Mouse (Mus musculus): Measurements from ENCODE around the gene Mogat2.

Mogat2 gene

DNA sequence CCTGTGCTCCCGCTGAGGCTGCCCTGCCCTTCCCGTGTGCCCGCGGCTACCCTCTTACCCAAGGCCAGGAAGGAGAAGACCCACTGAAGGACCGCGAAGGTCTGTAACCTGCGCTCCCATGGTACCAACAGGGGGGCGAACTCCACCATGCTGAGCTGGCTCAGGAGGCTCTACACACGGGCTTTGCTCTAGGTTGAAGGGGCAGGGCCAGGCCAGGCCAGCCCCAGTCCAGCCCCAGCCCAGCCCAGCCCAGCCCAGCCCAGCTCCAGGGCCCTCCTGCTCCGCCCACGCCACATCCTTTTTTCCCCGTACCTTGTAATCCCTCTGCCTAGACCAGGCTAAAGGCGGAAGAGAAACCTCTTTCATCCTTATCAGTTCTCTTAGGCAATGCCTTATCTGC, at the start of gene Mogat2:
Mogat2 (minus strand) TSS at position 203 of the 400 bp plus-strand sequence.
- no peak for DNase-seq (ENCODE audit: low read depth, low spot score)

DNA sequence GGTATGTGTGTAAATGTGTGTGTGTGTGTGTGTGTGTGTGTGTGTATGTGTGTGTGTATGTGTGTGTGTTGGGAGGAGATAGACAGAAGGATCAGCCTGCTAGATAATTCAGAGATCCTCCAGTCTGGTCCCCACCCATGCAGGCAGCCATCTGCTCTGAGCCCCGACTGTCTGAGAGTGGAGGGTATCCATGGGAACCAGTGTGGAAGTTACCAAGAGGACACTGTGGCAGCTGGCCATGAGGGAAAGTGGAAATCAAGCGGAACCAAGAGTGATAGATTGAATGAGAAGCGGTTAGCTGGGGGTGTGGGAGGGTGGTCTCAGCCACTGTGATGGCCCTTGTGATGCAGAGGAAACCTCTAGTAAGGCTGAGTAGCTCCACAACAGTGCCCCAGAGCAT, 48.9 kb upstream of the Mogat2 start:
- DNase-seq (ENCODE audit: low read depth, low spot score): no peak

DNA sequence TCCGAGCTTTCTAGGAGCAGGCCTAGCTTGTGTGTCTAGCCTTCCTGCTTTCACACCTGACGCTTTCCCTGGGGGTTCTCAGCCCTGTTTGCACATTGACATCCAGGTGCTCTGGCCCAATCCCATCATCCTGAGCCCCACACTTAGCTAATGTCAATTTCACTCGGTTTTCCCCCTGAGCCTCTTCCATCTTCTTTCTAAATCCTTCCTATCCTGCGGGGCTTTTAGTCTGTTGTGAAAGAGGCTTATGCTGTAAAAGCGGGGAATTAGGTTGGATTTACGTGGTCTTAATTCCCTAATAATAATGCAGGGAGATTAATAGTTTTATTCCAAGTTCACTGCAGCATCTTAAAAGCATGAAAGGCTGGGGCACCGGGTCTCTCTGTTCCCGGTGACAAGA, 41.2 kb upstream of the Mogat2 start:
- no peak for DNase-seq (ENCODE audit: low read depth, low spot score)

DNA sequence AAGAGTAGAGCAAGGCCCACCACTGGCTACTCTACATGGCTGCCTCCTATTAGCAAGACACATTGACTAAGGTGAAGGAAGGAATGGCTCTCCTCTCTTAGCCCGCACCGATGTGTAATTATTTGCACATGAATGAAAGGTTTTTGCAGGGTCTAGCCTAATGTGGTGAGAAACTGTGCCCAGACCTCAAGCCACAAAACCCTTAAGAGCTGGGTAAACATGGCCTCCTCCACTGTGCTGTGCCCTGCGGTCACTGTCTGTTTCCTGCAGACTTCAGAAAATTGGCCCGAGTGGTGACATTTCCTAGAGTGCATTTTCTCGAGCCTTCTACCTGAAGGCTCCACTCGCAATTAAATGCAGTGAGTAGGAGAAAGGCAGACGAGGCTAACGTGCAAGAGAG, 39.9 kb upstream of the Mogat2 start:
- no peak for DNase-seq (ENCODE audit: low read depth, low spot score)

DNA sequence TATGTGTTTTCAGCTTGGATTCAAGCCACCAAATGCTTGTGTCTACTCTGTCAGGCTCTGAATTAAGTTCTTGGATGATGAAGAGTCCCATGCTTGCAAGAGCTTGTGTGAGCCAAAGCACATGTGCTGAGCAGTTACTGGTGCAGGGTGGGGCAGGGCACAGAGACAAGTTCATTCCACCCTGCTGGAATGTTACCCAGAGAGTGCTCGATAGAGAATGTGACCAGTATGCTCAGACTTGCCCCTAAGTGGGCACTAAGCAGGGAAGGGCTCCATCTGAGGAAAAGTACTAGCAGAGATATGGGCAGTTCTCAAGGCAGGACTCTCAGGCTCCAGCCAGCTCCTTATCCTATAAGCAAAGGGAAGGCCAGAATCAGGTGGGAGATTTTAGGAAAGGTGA, 38.3 kb upstream of the Mogat2 start:
- DNase-seq (ENCODE audit: low read depth, low spot score): no peak

DNA sequence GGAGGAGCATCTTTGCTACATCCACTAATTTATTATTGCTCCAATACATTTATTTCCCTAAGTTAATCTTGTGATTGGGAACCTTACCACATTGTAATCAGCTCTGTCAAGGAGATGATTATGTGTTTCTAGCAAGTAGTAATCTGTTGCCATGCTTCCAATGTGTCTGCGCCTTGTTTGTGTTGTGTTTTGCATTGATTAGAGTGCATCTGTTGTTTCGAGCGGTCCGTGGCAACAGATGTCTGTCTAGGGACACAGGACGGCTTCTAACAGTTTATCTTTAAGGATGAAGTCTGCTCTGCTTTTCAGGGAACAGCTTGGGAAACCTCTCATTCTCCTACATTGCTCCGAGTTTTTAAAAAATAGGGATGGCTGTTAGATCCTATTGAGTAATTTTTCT, 36.7 kb upstream of the Mogat2 start:
- DNase-seq (ENCODE audit: low read depth, low spot score): no peak

DNA sequence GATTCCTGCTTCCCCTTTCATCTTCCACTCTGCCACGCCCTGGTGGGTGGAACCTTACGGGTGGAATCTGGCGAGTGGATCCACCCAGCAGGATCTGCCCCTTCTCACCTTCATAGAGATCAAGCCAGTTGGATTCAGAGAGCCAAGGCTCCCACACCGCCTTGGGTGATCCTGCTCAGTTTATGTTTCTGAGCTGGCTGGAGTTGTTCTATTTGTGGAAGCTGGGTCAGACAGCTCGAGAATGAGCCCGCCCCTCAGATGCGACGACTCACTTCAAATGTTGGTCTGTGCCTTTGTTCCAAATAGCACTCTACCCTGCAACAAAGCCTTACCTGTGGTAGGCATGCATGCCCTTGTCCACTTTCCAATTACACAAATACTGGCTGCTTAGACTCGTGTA, 33.2 kb upstream of the Mogat2 start:
- no peak for DNase-seq (ENCODE audit: low read depth, low spot score)

DNA sequence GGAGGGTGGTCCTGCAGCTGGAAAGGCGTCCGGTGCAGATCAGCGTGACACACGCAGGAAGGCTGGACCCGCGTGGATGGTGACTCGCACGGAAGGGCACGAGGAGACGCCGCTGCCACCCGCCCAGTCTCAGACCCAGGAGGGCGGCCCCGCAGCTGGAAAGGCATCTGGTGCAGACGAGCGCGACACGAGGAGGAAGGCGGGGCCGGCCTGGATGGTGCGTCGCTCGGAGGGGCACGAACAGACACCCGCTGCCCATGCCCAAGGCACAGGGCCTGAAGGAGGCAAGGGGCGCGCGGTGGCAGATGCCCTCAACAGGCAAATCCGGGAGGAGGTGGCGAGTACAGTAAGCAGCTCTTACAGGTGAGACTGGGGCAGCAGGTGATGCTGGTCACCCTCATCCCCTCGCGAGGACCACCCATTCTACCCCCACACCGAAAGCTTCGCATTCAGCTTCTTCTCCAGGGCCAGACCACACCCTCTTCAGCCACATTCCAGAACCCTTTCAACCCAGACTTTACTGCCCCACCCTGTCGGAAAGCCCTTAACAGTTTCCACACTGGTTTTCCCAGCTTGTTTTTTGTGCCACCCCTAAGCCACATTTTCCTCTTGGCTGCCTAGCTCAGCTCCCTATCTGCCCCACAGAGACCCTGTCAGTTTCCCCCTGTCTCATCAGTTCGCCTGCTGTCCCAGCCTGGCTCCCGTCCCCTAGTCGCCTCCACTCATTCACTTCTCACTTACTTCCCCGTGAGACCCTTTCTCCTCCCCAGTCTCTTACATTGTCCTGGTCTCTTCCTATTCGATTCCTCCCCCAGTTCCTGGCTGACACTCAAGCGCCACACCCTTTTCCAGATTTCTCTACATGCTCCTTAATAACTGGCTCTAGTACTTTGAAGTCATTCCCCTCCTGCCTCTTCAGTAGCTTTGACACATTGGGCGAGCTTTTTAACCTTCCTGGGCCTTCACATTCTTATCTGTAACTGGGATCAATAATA, 30.8 kb upstream of the Mogat2 start:
- no peak for DNase-seq (ENCODE audit: low read depth, low spot score)

DNA sequence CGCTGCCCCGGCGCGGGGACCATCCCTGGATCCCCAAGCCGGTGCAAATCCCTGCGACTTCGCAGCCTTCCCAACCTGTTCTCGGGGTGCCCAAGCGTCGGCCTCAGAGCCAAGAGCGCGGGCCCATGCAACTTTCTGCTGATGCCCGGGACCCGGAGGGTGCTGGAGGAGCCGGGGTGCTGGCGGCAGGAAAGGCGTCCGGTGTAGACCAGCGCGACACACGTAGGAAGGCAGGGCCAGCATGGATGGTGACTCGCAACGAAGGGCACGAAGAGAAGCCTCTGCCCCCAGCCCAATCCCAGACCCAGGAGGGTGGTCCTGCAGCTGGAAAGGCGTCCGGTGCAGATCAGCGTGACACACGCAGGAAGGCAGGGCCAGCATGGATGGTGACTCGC, 30.1 kb upstream of the Mogat2 start:
- no peak for DNase-seq (ENCODE audit: low read depth, low spot score)

DNA sequence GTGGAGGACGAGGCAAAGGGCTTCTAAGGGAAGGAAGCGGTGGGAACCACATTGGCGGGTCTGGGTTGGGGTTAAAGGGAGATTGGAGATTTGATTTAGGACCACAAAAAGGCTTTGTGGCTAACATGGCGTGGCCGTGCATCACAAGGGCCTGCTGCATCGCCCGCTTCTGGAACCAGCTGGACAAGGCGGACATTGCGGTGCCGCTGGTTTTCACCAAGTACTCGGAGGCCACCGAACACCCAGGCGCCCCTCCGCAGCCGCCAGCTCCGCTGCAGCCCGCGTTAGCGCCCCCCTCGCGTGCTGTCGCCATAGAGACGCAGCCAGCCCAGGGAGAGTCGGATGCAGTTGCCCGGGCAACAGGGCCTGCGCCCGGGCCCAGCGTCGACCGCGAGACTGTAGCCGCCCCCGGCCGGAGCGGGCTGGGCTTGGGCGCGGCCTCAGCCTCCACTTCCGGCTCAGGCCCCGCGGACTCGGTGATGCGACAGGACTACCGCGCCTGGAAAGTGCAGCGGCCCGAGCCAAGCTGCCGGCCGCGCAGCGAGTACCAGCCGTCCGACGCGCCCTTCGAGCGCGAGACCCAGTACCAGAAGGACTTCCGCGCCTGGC, 29.6 kb upstream of the Mogat2 start:
- no peak for DNase-seq (ENCODE audit: low read depth, low spot score)

DNA sequence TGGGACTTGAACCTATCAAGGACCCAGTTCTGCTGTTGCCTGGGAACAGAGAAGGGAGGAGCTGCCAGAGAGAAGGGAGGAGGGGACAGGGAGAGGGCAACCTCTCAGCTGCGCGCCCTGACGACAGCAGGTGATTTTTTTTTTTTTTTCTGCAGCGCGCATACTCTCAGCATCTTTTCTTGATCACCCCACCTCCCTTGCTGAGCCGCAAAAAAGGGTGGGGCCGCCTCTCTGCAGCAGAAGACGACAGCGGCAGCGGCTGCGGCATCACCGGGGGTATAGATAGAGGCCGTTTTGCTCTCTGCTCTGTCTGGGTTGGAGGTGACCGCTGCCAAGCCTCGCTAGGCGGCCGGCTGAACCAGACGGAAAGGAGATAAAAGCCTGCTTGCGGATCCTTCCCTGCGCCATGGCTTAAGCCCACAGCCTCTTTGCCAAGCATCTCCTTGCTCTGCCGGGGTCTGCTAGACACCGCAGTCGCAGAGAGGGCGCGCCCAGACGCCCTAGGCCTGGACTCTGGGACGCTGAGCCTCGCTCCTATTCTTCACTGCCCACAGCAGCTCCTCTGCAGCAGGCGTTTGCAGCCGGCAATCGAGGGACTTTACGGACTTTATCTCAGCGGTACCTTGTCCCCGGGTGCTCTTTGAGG, 29.0 kb upstream of the Mogat2 start, which contains the start of gene Map6:
Map6 (plus strand) TSS at position 197 of the 646 bp plus-strand sequence.
- DNase-seq (ENCODE audit: low read depth, low spot score): no peak

DNA sequence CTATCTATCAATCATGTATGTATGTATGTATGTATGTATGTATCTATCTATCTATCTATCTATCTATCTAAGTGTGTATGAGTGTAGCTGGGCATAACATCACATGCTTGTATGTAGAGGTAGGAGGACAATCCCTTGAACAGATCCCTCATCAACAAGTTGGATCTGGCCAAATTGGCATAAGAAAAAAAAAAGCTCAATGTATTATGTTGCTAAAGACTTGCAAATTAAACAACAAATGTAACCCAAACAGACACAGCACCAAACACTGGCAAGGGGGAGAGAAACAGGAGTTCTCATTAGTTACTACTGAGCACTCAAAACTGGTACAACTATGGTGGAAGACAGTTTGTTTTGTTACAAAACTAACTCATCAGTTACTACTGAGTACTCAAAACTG, 26.2 kb upstream of the Mogat2 start:
- DNase-seq (ENCODE audit: low read depth, low spot score): no peak

DNA sequence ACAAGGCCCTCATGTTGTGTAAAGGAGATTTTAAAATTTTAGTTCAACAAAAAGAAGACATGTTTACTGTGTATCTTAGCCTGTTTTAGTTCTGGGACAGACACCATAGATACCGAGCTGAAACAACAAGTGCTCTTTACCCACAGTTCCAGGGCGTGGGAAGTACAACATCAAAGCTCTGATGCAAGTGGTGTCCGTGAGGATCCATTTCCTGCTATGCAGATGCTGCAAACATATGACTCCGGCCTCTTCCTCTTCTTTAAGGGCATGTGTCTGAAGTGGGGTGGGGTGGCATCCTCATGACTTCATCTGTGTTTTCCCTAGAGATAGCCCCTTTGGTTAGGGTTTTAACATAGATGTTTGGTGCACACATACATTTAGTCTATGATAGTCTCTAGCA, 25.1 kb upstream of the Mogat2 start:
- DNase-seq (ENCODE audit: low read depth, low spot score): no peak

DNA sequence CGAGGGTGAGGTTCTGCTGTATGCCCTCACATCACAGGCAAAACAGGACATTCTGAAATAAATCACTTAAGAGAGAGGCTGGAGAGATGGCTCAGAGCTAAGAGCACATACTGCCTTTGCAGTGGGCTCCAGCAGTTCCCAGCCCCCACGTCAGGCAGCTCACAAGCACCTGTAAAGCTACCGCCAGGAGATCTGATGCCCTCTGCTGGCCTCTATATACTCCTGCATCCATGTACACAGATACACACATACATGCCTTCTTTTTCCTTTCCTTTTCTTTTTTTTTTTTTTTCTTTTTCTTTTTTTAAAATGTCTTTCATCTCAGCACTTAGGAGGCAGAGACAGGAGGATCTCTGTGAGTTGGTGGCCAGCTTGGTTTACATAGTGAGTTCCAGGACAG, 23.5 kb upstream of the Mogat2 start:
- DNase-seq (ENCODE audit: low read depth, low spot score): no peak

DNA sequence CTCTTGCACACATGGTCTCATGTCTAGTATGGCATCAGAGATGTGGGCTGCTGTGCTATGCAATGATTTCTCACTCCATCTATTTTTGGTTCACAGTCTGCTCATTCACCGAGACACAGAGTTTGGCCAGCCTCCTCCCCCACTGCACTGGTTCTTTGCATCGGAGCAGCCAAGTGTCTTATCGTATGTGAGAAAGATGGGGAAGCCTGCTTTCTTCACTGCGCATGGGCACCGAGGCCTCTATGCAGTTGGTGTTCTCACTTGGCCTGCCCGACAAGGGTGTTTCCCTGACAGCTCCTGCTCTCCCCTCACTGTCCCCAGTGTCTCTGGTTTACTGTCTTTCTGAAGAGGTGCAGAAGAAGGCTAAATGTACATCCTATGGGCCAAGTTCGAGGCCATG, 16.6 kb upstream of the Mogat2 start:
- no peak for DNase-seq (ENCODE audit: low read depth, low spot score)

DNA sequence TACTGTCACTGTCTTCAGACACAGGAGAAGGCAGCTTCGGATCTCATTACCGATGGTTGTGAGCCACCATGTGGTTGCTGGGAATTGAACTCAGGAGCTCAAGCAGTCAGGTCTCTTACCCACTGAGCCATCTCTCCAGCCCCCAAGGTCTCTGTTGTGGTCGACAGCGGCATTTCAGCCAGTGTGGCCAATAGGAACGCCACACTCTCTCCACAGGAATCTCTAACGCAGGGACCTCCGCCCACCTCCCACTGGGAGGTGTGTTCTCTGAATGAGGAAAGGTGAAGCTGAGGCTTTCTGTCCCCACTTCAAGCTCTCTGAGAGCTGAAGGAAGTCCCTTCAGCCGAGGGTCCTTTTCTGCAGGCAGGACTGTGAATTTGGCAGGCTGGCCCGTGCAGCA, 12.0 kb upstream of the Mogat2 start:
- no peak for DNase-seq (ENCODE audit: low read depth, low spot score)

DNA sequence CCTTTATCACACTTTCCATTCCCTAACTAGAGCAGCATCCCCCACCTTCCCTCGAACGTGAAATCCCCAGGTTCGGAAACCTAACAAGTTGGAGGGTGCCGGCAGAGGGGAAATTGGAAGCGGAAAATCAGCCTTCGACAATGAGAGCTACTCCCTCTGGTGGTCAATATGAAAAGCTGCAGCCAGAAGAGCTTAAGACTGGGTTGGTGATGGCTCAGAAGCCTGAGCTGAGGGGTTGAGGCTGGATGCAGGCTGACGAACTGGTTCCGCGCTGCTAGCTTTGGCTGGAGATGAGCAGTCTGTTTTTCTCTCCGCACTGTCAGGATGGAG, 11.1 kb upstream of the Mogat2 start:
- DNase-seq (ENCODE audit: low read depth, low spot score): no peak

DNA sequence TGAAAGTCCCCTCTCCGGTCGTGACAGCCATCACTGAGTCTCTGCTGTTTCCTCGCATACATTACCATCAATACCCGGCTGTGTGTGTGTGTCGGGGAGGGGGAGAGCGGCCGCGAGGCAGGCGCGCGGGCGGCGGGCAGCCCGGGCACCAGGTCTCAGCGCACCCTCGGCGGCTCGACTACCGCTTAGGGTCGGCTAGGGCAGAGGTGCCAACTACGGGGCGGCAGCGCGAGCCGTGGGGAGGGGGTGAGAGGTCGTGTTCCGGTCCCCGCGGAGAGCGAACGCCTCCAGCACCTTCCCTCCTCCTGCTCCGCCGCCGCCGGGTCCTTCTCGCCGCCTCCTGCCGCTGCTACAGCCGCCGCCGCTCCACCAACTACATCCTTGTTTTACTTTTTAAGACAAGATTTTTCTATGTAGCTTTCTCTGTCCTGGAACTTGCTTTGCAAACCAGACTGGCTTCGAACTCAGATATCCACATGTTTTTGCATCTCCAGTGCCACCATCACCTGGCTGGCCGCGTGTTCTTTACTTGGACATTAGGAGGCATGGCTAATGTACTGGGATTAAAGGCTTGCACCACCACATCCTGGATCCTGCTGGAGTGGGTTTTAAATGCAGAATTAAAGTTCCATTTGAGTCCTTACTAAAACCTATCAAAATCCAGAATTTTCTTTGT, 10.6 kb upstream of the Mogat2 start:
- no peak for DNase-seq (ENCODE audit: low read depth, low spot score)

DNA sequence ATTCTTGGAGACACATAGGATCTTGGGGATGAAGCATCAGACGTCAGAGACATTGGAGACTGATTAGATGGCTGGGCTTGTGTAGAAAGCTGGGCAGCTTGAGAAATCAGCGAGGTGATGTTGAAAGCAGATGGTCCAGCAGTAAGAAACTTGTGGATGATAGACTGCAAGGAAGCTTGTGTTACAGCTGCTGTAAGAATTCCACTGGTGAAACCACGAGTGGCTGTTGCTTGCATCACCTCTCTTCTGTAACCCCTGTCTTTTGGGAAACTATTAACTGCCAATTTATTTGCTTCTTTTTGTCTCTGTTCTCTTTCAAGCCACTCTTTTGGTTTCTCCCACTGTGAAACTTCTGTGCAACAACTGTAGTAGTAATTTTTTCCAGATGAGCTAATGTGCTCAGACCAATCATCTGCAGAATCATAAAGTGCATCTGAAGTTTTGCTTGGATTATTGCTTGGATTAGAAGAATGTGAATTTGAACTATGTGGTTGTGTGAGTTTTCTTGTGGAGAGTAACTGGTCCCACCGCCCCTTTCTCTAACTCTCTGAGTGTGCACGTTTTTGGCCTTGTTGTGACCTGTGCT, 9.8 kb upstream of the Mogat2 start:
- no peak for DNase-seq (ENCODE audit: low read depth, low spot score)

DNA sequence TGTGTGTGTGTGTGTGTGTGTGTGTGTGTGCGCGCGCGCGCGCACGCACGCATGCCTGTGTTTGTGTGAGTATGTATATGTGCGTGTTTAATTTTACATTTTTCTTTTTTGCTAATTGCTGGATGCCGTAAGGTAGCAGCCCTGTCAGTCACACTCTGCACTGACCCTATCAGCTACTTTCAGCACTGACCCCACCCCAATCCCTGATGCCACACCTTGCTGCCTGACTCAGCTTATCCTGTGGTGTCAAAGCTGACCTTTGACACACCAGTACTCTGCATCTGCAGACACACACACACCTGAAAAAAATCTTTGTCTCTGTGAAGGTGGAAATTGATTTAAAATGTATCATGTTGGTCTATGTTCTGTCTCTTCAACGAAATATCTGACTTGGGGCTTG, 3.7 kb upstream of the Mogat2 start:
- DNase-seq (ENCODE audit: low read depth, low spot score): no peak

DNA sequence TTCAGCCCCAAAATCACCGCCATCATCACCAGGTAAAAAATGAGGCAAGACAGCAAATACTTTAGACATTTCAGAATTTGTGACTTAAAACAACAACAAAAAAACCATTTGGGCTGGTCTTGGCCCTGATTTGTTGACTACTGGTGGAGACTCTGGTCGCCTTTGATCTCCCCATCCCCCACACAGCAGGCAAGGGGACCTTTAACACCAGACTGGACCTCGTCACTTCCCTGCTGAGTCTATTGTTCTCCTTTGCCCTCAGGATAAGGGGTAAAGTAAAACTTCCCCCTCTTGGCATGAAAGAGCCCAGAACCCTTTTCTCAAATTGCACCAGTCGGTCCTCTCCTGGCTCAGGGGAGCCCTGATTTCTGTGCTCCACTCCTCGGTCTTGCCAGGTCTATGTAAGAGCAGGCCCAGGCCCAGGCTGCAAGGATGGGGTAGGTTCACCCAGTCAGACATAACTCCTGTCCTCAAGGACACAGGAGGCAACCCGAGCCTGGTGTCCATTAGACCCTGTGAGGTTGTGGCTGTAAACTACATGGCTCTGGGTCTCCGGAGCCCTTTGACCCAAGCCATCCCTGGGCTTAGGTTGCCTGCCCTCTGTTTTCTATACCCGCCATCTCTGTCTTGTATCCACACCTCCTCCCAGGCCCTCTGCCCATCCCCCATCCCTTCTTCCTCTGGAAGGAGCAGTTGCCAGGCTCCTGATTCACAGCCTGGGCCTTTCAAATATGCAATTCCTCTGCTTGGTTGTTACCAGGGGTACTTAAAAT, 1.3 kb downstream of the Mogat2 start:
- no peak for DNase-seq (ENCODE audit: low read depth, low spot score)

Data from c-Kit-negative CD71-positive TER-119-positive erythroid progenitor cells, embryonic 14.5 days (primary cell).